Mouse (Mus musculus) kidney, adult 9 months (tissue): Measurements from ENCODE around the gene S100a9.

ENCODE experiments used
- DNase-seq: peaks from one replicate; pipeline ENCODE4 v3.0.0; 2022

Gene S100a9

GRCm38 (mm10) chr3:90695613-90696012 is at the start of gene S100a9:
Gene S100a9 (minus strand): TSS chr3:90695721.
- DNase-seq = no peak

GRCm38 (mm10) chr3:90726606-90727005 is 31.1 kb upstream of the S100a9 start, which contains the start of gene Pglyrp4:
Gene Pglyrp4 (plus strand): TSS chr3:90726906.
- DNase-seq = no peak

GRCm38 (mm10) chr3:90709591-90710460 is 14.3 kb upstream of the S100a9 start:
- DNase-seq = peak; percentile 88

- peak; percentile 31 for DNase-seq
Measured at GRCm38 (mm10) chr3:90708523-90709202, 13.1 kb upstream of the S100a9 start.

GRCm38 (mm10) chr3:90702244-90702643 is 6.7 kb upstream of the S100a9 start:
- no peak for DNase-seq

- no peak for DNase-seq
Measured at GRCm38 (mm10) chr3:90693496-90693895, 2.0 kb downstream of the S100a9 start.

- DNase-seq = no peak
Measured at GRCm38 (mm10) chr3:90686835-90687234, 8.7 kb downstream of the S100a9 start.

GRCm38 (mm10) chr3:90683929-90684328 is 11.6 kb downstream of the S100a9 start:
- no peak for DNase-seq

GRCm38 (mm10) chr3:90678656-90679055 is 16.9 kb downstream of the S100a9 start:
- no peak for DNase-seq

- DNase-seq = no peak
Measured at GRCm38 (mm10) chr3:90668846-90669245, 26.7 kb downstream of the S100a9 start, which contains the start of gene S100a8. Gene S100a8 (plus strand): TSS chr3:90668978.

- peak; percentile 47 for DNase-seq
Measured at GRCm38 (mm10) chr3:90664219-90664618, 31.3 kb downstream of the S100a9 start.

- no peak for DNase-seq
Measured at GRCm38 (mm10) chr3:90659364-90660044, 36.0 kb downstream of the S100a9 start.

- DNase-seq = no peak
Measured at GRCm38 (mm10) chr3:90657405-90657804, 38.1 kb downstream of the S100a9 start.

GRCm38 (mm10) chr3:90653717-90654116 is 41.8 kb downstream of the S100a9 start, which contains the start of gene S100a7a:
Gene S100a7a (plus strand): TSS chr3:90654017.
- no peak for DNase-seq

GRCm38 (mm10) chr3:90652878-90653508 is 42.5 kb downstream of the S100a9 start:
- peak; percentile 70 for DNase-seq

- DNase-seq = no peak
Measured at GRCm38 (mm10) chr3:90649832-90650231, 45.7 kb downstream of the S100a9 start.

GRCm38 (mm10) chr3:90648981-90649380 is 46.5 kb downstream of the S100a9 start:
- DNase-seq = no peak

GRCm38 (mm10) chr3:90647291-90647690 is 48.2 kb downstream of the S100a9 start:
- DNase-seq = no peak

GRCm38 (mm10) chr3:90644220-90644619 is 51.3 kb downstream of the S100a9 start:
- peak; percentile 69 for DNase-seq
